Mouse (Mus musculus): Measurements from ENCODE around the gene Atp5s. TPM values are rescaled to one million over a fixed set of nuclear protein-coding genes. Genes with fewer than 3 reads are reported as not detected.
A peak's percentile ranks its signal among the peaks of the same experiment; 100 is the strongest.

Atp5s gene
- polyA plus RNA-seq (2017; shearing (Covaris generic)), result 10 to 100 TPM; 17.1 to 17.2 TPM

- ATAC-seq, result peak; percentile 93
These were observed at the start of gene Atp5s, which contains the start of gene L2hgdh for GRCm38 (mm10) chr12:69724711-69725460. Gene Atp5s, plus strand, starts transcription at chr12:69724950. Gene L2hgdh, minus strand, starts transcription at chr12:69724873.

- ATAC-seq, result no peak
These were observed 48.6 kb upstream of the Atp5s start for GRCm38 (mm10) chr12:69676157-69676556.

GRCm38 (mm10) chr12:69680635-69681565, 43.9 kb upstream of the Atp5s start:
- peak; percentile 89 for ATAC-seq

GRCm38 (mm10) chr12:69681566-69682061, 43.1 kb upstream of the Atp5s start, which contains the start of gene Sos2:
Gene Sos2, minus strand, starts transcription at chr12:69681852.
- ATAC-seq, result peak; percentile 22

- peak; percentile 40 for ATAC-seq
These were observed 42.5 kb upstream of the Atp5s start for GRCm38 (mm10) chr12:69682065-69682787.

- no peak for ATAC-seq
These were observed 41.8 kb upstream of the Atp5s start for GRCm38 (mm10) chr12:69682788-69683419.

GRCm38 (mm10) chr12:69683537-69683936, 41.2 kb upstream of the Atp5s start:
- no peak for ATAC-seq

GRCm38 (mm10) chr12:69688368-69688767, 36.4 kb upstream of the Atp5s start:
- ATAC-seq, result no peak

GRCm38 (mm10) chr12:69689094-69689493, 35.7 kb upstream of the Atp5s start:
- no peak for ATAC-seq

GRCm38 (mm10) chr12:69690714-69691113, 34.0 kb upstream of the Atp5s start:
- ATAC-seq, result no peak

GRCm38 (mm10) chr12:69693471-69693870, 31.3 kb upstream of the Atp5s start:
- ATAC-seq, result no peak

- peak; percentile 81 for ATAC-seq
These were observed 28.0 kb upstream of the Atp5s start for GRCm38 (mm10) chr12:69696746-69697145.

- ATAC-seq, result no peak
These were observed 26.4 kb upstream of the Atp5s start for GRCm38 (mm10) chr12:69698352-69698751.

GRCm38 (mm10) chr12:69704799-69705458, 19.8 kb upstream of the Atp5s start:
- ATAC-seq, result no peak

- no peak for ATAC-seq
These were observed 11.1 kb upstream of the Atp5s start for GRCm38 (mm10) chr12:69713628-69714027.

- ATAC-seq, result no peak
These were observed 1.9 kb upstream of the Atp5s start for GRCm38 (mm10) chr12:69722857-69723256.

GRCm38 (mm10) chr12:69723376-69723775, 1.4 kb upstream of the Atp5s start:
- ATAC-seq, result no peak

GRCm38 (mm10) chr12:69724018-69724710, 586 bp upstream of the Atp5s start:
- ATAC-seq, result peak; percentile 2

GRCm38 (mm10) chr12:69729246-69729645, 4.5 kb downstream of the Atp5s start:
- ATAC-seq, result no peak

GRCm38 (mm10) chr12:69730306-69730705, 5.6 kb downstream of the Atp5s start:
- no peak for ATAC-seq

- ATAC-seq, result no peak
These were observed 7.5 kb downstream of the Atp5s start for GRCm38 (mm10) chr12:69732221-69732620.
